Mouse (Mus musculus) cortical plate, adult 2 months (tissue): Measurements from ENCODE around the gene Faf2. TPM values are rescaled to one million over a fixed set of nuclear protein-coding genes. Genes with fewer than 3 reads are reported as not detected.

Experiments
- H3K27ac ChIP-seq: fragments of 200-500 bp; 2 replicates; pipeline ENCODE4 v1.5.1; 2012; ENCODE audit warnings: low read length, control low read depth, inconsistent platforms; ENCODE audit not compliant: insufficient read depth
- H3K4me1 ChIP-seq: fragments of 200-500 bp; 2 replicates; pipeline ENCODE4 v1.6.1; 2011; ENCODE audit warnings: low read length; ENCODE audit not compliant: control insufficient read depth, insufficient read depth
- H3K4me3 ChIP-seq: fragments of 200-500 bp; 2 replicates; pipeline ENCODE4 v1.5.1; 2011; ENCODE audit warnings: mild to moderate bottlenecking, low read length, control low read depth; ENCODE audit not compliant: insufficient read depth
- CTCF ChIP-seq: fragments of 200-500 bp; IDR thresholded peaks from 2 replicates; pipeline ENCODE4 v1.5.1; 2011; ENCODE audit warnings: mild to moderate bottlenecking, control low read depth, low read length; ENCODE audit not compliant: insufficient read depth; ENCODE audit errors: extremely low read depth
- POLR2A ChIP-seq: fragments of 200-500 bp; IDR thresholded peaks from 2 replicates; pipeline ENCODE4 v1.6.1; 2011; ENCODE audit warnings: mild to moderate bottlenecking, low read length, control low read depth; ENCODE audit not compliant: insufficient read depth; ENCODE audit errors: extremely low read depth
- polyA plus RNA-seq: library from polyadenylated mRNA; depleted of rRNA; stranded (reverse); fragments of >200 nt; gene quantifications from 2 replicates; pipeline ENCODE4 v1.2.3, GENCODE M21; 2012; rRNA removed

Gene Faf2
- 30.7 and 34.6 TPM in 2 replicates for polyA plus RNA-seq

- H3K4me3 ChIP-seq: peak within 1 kb of the TSS; percentile 90
- H3K27ac ChIP-seq: peak within 1 kb of the TSS; percentile 70
- peaks cover 4% of the 10 kb centered on the region for H3K4me1 ChIP-seq
- TF ChIP-seq CTCF: peak; percentile 76
- TF ChIP-seq POLR2A: peak; percentile 79; the same call in 1 of the 2 replicates
Observed at GRCm38 (mm10) chr13:54621155-54621932, at the start of gene Faf2. Gene Faf2, plus strand, starts transcription at chr13:54621784.

- Histone ChIP-seq H3K4me3 (no peak overlapping the region), H3K4me1 (no peaks in the 10 kb centered on the region), H3K27ac (no peak overlapping the region)
- TF ChIP-seq POLR2A (no peak), CTCF (no peak)
Observed at GRCm38 (mm10) chr13:54572621-54573020, 49.0 kb upstream of the Faf2 start.

GRCm38 (mm10) chr13:54574854-54575481 lies 46.6 kb upstream of the Faf2 start, which contains the start of gene Arl10:
Gene Arl10, plus strand, starts transcription at chr13:54575015.
- Histone ChIP-seq H3K27ac (peak within 1 kb of the TSS; percentile 31; the same call in 1 of the 2 replicates), H3K4me3 (peak within 1 kb of the TSS; percentile 48), H3K4me1 (no peaks in the 10 kb centered on the region)
- no peak for TF ChIP-seq POLR2A
- TF ChIP-seq CTCF: no peak

- H3K27ac ChIP-seq: no peak overlapping the region
- H3K4me1 ChIP-seq: no peaks in the 10 kb centered on the region
- TF ChIP-seq POLR2A (no peak), CTCF (no peak)
- peak overlapping the region; percentile 48 for H3K4me3 ChIP-seq
Observed at GRCm38 (mm10) chr13:54575489-54575888, 46.1 kb upstream of the Faf2 start.

GRCm38 (mm10) chr13:54577652-54578507 lies 43.7 kb upstream of the Faf2 start:
- no peak overlapping the region for H3K27ac ChIP-seq
- H3K4me1 ChIP-seq: no peaks in the 10 kb centered on the region
- H3K4me3 ChIP-seq: no peak overlapping the region
- no peak for TF ChIP-seq POLR2A
- no peak for TF ChIP-seq CTCF

- TF ChIP-seq CTCF (no peak), POLR2A (no peak)
Observed at GRCm38 (mm10) chr13:54581385-54581784, 40.2 kb upstream of the Faf2 start.

GRCm38 (mm10) chr13:54582126-54582525 lies 39.5 kb upstream of the Faf2 start:
- H3K4me1 ChIP-seq: no peaks in the 10 kb centered on the region
- H3K27ac ChIP-seq: no peak overlapping the region
- no peak overlapping the region for H3K4me3 ChIP-seq
- TF ChIP-seq POLR2A (0 out of 2 replicates have a peak, but pooled peaks have one; percentile 7), CTCF (no peak)

More at GRCm38 (mm10) chr13:54581385-54581784, 40.2 kb upstream of the Faf2 start:
- no peak overlapping the region for H3K4me3 ChIP-seq
- no peaks in the 10 kb centered on the region for H3K4me1 ChIP-seq
- no peak overlapping the region for H3K27ac ChIP-seq

GRCm38 (mm10) chr13:54582860-54583259 lies 38.7 kb upstream of the Faf2 start:
- Histone ChIP-seq H3K4me3 (no peak overlapping the region), H3K27ac (no peak overlapping the region), H3K4me1 (no peaks in the 10 kb centered on the region)
- TF ChIP-seq POLR2A (no peak), CTCF (no peak)

GRCm38 (mm10) chr13:54585831-54586230 lies 35.8 kb upstream of the Faf2 start:
- Histone ChIP-seq H3K4me3 (no peak overlapping the region), H3K4me1 (no peaks in the 10 kb centered on the region; the same call in 1 of the 2 replicates), H3K27ac (no peak overlapping the region)
- TF ChIP-seq CTCF (no peak), POLR2A (no peak)
